Mouse (Mus musculus): ENCODE data around the gene Itpk1.

The Itpk1 gene

DNA sequence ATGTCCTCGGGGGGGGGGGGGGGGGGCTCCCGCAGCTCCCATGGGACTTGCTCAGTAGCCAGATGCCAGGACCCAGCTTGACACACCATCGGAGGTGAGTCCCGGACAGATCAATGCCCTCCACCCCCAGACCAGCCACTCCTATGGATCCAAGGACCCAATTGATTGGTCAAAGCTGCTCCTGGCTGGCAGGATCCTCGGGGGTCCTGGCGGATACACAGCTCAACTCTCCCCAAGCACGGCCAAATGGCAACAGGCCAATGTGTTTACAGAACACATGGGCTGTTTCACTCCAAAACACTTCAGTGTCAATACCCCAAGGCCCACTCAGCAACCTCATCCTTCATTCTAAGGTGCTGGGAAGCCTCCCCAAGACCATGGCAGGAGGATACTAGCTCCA is 13.0 kb downstream of the Itpk1 start:
- no peak for DNase-seq (ENCODE audit: low spot score in 2 of 2)

DNA sequence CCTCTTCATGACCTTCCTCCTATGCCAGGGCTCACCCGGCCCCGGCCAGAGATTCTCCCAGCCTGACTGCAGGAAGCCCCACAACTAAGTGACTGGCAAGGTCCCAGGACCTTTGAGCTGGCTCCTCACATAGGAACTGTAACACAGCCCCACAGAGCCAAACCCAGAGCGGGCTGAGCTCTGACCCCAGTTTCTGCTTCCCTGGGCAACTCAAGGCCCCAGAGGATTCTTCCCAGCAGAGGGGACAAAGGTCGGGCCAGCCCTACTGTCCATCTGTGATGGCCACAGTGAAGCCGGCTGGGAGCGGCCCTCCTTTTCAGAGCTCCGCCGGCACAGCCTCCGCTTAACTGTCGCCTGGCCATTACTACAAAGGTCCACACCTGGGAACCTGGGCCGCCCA is 13.6 kb downstream of the Itpk1 start:
- peak; percentile 42 to 56 for DNase-seq (ENCODE audit: low spot score in 2 of 2)

DNA sequence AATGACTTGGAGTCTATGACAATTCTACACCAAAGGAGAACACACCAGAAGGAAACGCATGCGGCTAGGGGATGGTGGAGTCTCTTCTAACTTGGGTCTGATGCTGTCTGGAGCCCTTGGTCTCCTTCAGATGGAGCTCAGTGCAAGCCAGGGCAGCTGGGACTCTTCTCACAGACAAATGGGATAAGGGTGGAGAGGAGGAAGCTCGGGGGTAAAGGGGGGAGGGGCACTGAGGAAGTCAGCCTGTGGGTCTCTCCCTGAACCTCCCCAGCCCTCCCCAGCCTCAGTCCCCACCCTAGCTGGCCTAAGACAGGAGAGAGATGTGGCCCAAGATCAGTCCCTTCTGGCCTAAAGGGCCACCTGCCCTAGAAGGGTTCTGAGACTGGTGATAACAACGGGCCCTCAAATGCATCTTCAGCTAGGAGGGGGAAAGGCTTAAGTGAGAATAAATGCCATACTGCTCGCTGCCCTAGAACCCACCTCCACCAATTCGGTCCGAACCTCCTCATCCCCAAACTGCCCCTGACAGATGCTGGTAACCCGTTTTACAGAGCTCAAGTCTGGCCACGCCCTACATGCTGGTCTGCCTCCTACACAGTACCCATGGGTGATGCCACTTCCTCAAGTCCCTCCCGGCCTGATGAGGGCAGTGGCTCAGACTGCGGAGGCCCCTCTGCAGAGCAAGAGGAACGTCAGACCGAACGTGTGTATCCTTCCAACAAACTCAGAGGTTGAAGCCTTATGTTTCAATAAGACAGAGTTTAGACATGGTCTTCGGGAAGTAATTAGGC is 14.8 kb downstream of the Itpk1 start:
- peak; percentile 72 to 77 for DNase-seq (ENCODE audit: low spot score in 2 of 2)

DNA sequence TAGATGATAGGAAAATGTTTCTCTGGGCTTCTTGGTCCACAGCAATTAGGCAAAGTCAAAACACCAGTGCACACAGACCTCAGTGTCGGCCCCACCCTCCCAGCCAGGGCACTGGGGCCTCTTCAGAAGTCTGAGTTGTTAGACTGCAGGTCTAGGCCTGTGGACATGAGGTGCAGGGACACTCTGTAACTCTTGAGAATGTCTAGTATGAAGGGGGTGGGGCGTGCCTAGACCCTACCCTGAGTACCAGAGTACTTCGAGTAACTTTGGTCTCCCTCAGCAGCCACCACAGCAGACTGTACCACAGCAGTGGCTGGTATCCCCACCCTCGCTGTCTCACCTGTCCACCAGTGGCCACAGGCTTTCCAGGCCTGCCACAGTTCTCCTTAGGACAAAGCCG is 18.4 kb downstream of the Itpk1 start:
- DNase-seq (ENCODE audit: low spot score in 2 of 2): no peak

DNA sequence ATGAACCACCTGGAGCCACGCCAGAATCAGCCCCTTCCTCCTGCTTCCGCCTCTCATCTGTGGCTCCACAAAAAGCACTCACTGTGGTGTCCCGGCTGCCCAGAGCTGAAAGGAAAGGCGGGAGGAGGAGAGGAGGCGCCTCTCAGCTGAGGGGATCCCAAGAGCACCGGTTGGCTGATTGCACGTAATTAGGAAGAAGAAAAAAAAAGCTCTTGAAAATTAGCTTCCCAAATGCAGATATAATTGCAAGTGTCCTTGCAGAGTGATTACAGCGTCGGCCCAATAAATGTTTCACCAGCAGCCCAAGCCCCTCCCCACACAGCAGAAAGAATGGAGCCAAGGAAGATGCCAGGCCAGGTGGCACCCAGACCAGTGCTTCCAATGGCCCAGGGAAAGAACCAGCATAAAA is 19.2 kb downstream of the Itpk1 start:
- no peak for DNase-seq (ENCODE audit: low spot score in 2 of 2)

DNA sequence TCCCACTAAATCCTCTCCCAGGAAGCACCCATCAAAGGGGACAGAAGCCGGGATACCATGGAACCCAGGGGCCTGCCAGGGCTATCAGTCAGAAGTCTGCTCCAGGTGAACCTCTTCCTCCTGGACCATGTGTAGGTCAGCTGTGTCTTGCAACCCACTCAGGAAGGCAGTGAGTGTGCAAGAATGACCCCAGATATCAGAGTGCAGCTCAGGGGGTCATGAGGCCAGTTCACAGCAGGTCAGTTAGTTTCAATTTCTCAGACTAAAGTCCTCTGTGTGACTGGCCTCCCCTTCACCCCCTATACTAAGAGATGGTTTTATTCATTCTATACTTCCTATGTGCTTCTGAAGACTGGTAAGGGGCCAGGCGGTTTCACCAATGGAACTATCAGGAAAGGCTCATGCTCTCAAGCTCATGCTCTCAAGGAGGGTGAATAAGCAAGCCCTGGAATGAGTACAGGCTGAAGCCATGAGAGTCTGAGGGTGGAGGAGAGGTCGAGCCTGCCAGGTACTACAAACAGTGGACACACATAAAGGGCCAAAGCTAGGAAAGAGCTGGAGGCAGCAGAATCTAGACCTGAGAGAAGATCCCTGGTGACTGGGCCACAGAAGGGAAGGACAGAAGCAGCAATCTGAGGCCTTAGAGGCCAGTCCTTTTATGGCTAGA is 19.9 kb downstream of the Itpk1 start:
- DNase-seq (ENCODE audit: low spot score in 2 of 2): no peak

DNA sequence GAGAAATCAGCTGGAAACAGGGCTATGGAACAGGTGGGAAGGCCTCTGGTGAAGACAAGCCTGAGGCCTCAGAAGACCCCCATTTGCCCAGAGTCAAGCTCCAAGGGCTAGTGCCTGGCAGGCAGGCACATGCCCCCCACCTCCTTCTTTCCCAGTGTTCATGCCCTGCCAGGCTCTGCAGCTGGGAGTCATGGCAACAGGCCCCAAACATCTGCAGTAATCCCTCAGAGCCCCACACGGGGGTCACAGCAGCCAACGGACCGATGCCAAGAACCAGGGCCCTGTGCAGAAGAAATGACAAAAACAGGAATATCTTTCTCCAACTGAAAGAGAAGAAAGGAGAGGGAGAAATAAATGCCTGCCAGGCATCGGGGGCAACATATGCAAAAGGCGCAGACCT is 20.8 kb downstream of the Itpk1 start:
- no peak for DNase-seq (ENCODE audit: low spot score in 2 of 2)

DNA sequence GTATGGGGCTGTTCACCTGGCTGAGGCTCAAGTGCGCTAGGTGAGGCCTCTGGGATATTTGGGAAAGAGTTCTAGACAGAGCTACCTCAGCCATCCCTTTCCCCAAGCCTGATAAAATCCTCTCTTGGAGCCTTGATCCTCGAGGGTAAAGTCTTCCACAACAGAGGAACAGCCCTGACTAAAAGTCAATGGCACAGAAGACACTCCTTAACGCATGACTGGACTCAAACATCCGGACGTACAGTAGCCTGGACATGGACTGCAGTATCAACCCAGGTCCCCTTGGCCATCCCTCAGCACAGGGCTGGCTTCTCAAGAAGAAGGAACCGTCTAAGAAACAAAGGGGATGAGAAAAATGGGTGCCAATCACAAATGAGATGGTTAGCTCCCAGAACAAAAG is 21.3 kb downstream of the Itpk1 start:
- DNase-seq (ENCODE audit: low spot score in 2 of 2): no peak

DNA sequence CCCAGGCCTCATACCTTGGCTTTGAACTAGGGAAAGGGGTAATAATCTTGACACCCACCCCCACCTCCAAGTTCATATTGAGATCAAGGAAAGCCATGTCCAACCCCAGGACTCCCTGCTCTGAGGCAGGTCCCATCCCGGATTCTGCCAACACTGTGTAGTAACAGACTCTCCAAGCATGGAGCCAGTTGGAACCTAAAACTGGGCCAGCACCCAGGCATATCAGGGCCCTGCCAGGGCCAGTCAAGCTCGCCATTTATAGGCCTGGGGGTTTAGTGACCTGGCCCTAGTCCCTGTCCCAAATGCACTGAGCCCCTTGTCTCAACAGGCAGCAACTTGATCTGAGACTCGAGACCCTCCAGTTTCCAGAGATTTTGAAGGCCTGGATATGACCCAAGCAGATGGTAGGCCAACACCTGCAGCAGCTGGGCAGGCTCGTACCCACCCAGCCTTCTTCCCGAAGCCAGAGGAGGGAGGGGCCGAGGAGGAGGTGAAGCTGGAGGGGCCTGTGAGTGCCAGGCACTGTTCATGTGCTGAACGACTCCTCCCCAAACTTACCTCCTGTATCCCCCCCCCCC is 21.9 kb downstream of the Itpk1 start:
- DNase-seq (ENCODE audit: low spot score in 2 of 2): no peak

DNA sequence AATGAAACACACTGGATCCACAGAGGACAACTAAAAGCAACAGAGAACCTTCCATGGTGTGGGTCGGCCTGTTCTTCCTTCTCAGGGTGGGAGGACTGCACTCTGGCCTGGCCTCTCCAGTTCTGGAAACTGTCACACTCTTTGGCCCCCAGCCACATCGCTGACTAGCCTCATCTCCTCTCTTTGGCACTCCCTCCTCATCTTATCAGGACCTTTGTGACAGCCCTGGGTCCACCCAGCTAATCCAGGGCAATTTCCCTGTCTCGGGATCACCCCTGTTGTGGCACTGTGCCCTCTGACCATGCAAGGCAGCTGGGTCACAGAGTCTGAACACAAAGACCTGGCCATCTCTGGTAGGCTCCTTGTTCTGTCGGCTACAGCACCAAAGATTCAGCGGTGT is 22.6 kb downstream of the Itpk1 start:
- no peak for DNase-seq (ENCODE audit: low spot score in 2 of 2)

DNA sequence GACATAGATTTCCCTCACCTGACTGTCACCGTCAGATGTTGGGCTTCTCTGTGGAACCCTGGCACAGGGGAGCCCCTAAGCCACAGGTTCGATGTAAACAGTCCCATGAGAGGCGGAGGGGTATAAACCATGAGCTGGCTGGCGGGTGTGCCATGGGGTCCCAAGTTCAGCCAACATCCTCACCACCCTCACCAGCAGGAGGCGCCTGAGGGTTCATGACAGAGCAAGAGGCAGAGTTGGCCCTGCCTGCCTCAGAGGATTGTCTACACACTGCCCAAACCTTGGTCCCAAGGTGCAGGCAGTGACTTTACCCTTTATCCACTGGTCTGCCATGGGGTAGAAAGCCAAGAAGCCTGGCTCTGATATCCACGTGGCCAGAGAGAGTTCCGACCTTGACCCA is 23.1 kb downstream of the Itpk1 start:
- DNase-seq (ENCODE audit: low spot score in 2 of 2): peak in 1 of 2 experiments; percentile 27

DNA sequence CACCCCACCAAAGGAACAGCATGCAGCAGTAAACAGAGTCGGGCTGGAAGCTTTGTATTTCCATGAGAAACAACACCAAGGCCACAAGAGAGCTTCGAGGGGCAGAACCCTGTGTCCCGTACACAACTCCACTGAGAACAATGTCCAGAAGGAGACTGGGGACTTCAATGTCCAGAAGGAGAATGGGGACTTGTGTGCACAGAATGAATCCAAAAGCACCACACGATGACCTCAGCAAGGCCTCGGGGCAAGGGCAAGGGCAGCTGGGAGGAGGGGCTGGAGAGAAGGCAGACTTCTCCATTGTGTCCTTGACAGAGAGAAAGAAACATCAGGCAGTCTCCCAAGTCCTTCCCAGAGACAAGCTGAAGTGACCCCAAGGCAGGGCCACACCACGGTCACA is 25.9 kb downstream of the Itpk1 start:
- no peak for DNase-seq (ENCODE audit: low spot score in 2 of 2)

DNA sequence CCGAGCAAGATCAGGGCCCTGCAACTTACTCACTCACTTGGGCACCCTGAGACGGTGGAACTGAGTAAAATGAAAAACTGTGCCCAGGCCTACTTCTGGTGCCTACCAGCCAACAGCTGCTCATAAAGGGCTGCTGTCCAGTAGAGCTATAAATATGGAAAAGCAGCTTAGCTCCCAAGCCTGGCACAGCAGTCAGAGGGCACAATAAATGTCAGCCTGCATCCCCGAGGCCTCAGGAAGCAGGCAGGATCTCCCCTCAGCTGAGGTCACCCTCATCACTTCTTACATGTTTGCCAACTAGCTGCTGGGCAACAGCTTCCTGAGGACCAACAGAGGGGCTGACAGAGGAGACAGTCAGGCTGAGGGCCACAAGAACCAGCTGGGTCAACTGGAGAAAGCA is 27.6 kb downstream of the Itpk1 start:
- no peak for DNase-seq (ENCODE audit: low spot score in 2 of 2)

DNA sequence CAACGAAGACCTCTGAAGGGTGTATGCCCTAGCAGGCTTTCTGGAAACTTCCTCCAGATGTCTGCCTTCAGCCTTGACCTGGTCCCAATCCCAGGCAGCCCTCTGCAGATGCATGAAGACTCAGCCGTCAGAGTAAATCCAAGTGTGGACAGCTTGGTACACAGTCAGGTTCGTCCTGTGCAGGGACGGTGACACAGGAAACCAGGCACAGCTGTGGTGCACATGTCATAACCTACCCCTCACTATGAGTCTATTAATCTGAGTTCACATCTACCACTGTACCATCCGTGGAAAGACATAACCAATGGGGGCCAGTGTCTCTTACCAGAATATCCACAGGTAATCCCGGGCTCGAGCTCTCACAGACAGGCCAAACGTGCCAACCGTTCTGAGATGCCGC is 30.2 kb downstream of the Itpk1 start:
- DNase-seq (ENCODE audit: low spot score in 2 of 2): no peak

DNA sequence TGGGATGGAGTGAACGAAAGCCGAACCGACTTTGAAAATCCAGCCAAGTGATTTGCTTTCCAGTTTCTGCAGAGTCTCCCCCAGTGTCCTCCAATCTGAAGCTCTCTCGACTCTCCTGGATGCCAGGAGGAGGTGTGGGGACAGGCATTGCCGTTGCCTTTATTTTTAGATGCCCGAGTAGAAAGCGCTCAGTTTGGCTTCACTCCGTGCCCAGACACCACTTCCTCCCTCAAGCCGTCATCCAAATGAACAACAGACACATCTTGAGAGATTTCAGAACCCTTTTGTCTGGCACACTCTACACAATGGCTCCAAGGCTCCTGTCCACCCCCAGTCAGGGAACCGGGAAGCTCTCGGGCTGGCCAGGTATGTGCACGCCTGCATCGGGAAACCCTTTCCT is 30.6 kb downstream of the Itpk1 start:
- no peak for DNase-seq (ENCODE audit: low spot score in 2 of 2)

DNA sequence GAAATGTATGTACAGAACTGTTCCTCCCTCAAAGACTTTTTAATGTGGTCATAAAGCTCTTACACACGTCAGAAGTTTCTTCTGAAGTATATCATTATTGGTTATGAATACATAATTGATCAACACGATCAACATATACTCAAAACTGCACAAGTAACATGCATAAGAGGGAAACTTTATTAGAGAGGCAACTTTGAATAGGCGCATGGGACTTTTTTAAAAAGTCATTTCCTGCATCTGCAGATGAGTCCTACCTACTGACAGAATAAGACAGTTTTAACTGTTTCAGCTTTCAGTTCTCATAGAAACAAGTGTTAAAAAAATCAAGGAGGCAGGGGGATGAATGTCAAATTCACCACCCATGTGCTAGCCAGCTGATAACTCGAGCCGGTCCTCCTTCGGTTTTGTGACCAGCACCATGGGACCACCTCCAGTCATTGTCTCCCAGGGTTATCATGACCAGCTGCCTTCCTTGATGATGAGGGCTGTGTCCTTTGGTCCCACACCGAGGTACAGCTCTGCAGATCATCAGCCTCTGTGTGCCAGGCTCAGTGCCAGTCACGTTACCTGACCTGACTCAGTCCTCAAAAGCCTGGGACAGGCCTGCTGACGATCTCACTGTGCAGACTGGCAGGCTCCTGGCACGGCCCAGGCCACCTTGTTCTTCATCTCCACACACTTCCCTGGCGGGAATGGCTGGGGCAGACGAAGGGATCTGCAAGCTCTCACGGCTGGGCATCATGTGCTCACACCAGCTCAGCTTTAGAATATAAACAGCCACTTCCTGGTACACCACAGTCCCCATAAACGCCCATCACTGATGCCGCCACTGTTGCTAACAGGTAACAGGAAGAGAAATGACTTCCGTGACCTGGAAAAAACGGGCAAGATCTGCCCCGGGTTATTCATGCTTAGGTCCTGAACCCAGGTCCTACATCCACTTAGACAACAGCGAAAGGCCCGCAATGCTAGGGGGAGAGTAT is 31.6 kb downstream of the Itpk1 start:
- peak in 1 of 2 experiments; percentile 30 for DNase-seq (ENCODE audit: low spot score in 2 of 2)

DNA sequence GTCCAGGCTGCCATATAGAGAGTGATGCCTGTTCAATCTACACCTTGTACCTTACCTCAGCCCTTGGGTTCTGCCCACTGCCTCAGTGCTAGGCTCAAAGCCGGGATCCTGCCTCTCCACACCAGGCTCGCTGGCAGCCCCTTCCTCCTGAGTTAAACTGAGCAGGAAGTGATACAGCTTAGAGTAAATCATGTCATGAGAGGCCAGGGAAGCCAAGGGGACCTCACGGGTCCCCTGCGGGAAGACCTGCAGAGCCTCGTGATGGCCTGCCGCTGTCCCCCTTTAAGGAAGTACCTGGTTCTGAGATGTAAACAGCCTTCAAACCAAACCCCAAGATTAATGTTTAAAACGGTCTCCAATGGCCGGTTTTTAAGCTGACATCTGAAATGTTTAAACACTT is 32.6 kb downstream of the Itpk1 start:
- DNase-seq (ENCODE audit: low spot score in 2 of 2): no peak

DNA sequence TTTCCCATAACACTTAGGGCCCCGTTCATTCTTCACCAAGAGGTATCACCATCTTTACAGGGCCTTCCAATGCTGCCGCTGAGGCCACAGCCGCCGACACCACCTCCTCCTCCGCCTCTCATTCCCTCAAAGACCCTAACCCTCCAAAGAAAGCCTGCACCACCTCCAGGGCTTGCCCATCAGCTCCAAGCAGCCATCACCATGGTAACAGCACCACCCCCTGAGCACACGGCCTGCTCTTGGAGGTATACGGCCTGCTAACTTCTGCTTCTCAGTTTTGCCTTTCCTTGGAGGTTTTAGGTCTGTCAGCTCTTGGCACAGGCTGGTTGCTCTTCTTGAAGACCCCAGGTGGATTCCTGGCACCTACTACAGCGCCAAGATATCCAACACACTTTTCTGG is 33.9 kb downstream of the Itpk1 start:
- DNase-seq (ENCODE audit: low spot score in 2 of 2): no peak

DNA sequence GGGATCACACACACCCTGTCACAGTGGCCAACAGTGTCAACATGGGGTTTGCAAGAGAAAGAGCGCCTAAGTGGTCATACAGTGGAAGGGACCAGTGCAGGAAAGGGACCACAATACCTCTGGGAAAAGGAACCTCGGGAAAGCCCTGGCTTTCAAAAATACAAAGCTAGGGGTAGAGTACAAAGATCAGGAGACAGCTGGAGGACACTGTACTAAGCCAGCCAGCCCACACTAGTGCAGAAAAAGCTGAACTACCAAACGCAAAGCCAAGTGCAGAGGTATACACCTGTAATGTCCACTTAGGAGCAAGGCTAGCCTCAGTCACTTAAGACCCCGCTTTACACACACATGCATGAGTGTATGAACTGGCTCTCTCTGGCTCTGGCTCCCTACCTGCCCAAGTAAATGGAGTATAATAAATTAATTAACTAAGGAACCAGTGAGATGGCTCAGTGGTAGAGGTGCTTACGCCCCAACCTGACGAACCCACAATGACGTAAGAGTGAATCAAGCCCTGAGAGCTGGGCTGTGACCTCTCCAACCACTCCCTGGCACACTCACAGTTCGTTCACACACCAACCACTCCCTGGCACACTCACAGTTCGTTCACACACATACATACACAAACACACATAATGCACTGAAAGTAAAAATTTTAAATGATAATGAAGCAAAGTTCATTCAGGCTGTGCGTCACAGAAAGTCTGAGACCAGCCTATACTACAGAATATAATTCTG is 39.1 kb downstream of the Itpk1 start:
- no peak for DNase-seq (ENCODE audit: low spot score in 2 of 2)

DNA sequence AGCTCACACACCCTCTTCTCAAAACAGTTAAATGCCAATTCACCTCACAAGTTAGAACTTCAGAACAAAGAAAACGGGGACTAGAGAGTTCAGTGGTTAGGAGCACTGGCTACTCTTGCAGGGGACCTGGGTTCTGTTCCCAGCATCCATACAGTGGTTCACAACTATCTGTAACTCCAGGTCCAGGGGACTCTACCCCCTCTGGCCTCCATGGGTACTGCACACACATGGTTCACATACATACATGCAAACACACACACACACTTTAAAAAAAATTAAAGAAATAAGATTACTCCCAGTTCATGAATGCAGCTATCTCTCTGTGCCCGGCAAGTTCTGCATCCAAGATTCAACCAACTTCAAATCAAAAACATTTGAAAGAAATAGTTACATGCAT is 40.7 kb downstream of the Itpk1 start:
- DNase-seq (ENCODE audit: low spot score in 2 of 2): no peak

DNA sequence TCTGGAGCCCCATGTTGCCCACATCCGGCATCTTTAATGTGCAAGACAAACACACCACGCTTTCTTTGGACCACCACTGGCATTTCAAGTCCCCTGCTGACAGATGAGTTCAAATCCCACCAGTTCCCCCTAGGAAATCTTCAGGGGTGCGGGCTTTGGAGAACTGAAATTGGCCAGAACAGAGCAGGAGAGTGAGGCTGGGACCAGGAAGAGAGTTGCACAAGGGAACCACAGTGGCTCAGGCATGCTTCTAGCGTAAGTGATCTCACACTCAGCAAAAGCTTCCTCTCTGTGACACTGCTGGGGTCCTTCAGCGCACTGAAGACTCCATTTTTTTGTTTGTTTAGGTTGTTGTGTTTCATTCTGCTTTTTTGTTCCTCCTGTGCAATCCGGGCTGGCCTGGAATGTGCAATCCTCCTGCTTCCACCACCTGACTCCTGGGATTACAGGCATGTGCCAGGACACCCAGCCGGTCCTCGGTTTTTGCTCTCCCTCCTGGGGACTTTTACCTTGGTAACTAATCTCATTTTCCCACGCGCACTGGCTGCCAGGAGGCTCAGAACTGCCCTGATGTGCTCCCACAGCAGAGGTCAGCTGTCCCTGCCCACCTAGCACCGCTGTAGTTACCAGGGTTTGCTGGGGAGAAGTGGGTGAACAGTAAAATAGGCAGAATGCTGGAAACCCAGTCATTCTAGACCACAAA is 41.2 kb downstream of the Itpk1 start:
- DNase-seq (ENCODE audit: low spot score in 2 of 2): no peak
